Mouse (Mus musculus) T-cell, adult 2 months (primary cell): ENCODE measurements around the gene Khk.

Experiments used
- DNase-seq: peaks from one replicate; pipeline ENCODE4 v3.0.0; 2022; ENCODE audit warnings: low spot score

Gene Khk

GRCm38 (mm10) chr5:30913060-30913841, 8.0 kb upstream of the Khk start, which contains the start of gene Emilin1:
Gene Emilin1 (plus strand): TSS chr5:30913402.
- DNase-seq = no peak

- DNase-seq = no peak
Observed at GRCm38 (mm10) chr5:30914101-30914635, 7.1 kb upstream of the Khk start.

- DNase-seq = no peak
Observed at GRCm38 (mm10) chr5:30914849-30915248, 6.4 kb upstream of the Khk start.

GRCm38 (mm10) chr5:30915456-30915855, 5.8 kb upstream of the Khk start:
- DNase-seq = peak; percentile 12

GRCm38 (mm10) chr5:30915974-30916433, 5.2 kb upstream of the Khk start:
- peak; percentile 52 for DNase-seq

- no peak for DNase-seq
Observed at GRCm38 (mm10) chr5:30916841-30917240, 4.4 kb upstream of the Khk start.

- no peak for DNase-seq
Observed at GRCm38 (mm10) chr5:30917348-30917747, 3.9 kb upstream of the Khk start.

- DNase-seq = no peak
Observed at GRCm38 (mm10) chr5:30917891-30918670, 3.1 kb upstream of the Khk start.

- no peak for DNase-seq
Observed at GRCm38 (mm10) chr5:30918691-30919090, 2.5 kb upstream of the Khk start.

- DNase-seq = no peak
Observed at GRCm38 (mm10) chr5:30919831-30920614, 1.2 kb upstream of the Khk start.

- no peak for DNase-seq
Observed at GRCm38 (mm10) chr5:30920621-30921020, 610 bp upstream of the Khk start.

GRCm38 (mm10) chr5:30922581-30923041, 1.4 kb downstream of the Khk start:
- DNase-seq = no peak

GRCm38 (mm10) chr5:30923119-30923518, 1.9 kb downstream of the Khk start:
- DNase-seq = no peak

GRCm38 (mm10) chr5:30924614-30925013, 3.4 kb downstream of the Khk start:
- no peak for DNase-seq

- no peak for DNase-seq
Observed at GRCm38 (mm10) chr5:30925217-30925616, 4.0 kb downstream of the Khk start.

GRCm38 (mm10) chr5:30926073-30926472, 4.8 kb downstream of the Khk start:
- DNase-seq = no peak

GRCm38 (mm10) chr5:30927945-30928529, 6.8 kb downstream of the Khk start:
- no peak for DNase-seq

- peak; percentile 37 for DNase-seq
Observed at GRCm38 (mm10) chr5:30930121-30930520, 8.9 kb downstream of the Khk start.

GRCm38 (mm10) chr5:30930846-30931245, 9.6 kb downstream of the Khk start:
- no peak for DNase-seq

GRCm38 (mm10) chr5:30931378-30931777, 10.1 kb downstream of the Khk start:
- no peak for DNase-seq

GRCm38 (mm10) chr5:30933705-30934104, 12.5 kb downstream of the Khk start:
- no peak for DNase-seq
